Mouse (Mus musculus) natural killer cell, adult 2 months (primary cell): ENCODE data around the gene Tln2.

Source experiments
- DNase-seq, 2 experiments: peaks; one replicate each; pipeline ENCODE4 v3.0.0; 2022; ENCODE audit warnings: low spot score in 2 of 2

Gene Tln2

DNA sequence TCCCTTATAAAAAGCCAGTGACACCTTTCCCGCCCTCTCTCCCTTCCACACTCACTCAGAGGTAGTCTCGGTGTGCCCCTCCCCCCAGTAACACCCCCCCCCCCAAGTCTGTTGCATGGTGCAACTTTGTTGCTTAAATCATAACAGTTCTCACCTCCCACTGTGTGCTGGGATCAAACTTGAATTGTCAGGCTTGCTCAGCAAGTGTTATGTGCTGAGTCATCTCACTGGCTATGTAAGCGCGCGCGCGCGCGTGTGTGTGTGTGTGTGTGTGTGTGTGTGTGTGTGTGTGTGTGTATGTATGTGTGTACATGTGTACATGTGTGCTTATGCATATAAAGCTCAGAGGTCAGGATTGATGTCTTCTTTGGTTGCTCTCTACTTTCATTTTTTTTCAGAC, 350.1 kb downstream of the Tln2 start:
- DNase-seq = no peak

GRCm38 (mm10) chr9:67208420-67208819, 351.1 kb downstream of the Tln2 start:
- DNase-seq = no peak

DNA sequence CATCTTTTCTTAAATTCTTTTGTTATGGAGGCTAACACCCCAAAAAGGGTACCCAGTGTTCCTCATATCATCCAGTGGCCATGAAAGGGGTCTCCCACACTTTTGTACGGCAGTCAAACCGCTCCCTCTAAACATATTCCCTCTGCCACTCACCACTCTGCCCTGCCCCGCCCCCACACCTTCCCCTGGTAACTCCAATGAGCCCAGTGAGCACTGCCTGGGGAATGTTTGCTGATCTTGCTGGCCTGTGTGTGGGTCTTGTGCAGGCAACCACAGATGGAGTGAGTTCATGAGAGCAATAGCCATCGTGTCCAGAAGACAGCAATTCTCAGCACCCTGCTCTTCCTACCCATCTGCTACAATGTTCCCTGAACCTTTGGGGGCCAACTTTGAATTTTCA, 354.3 kb downstream of the Tln2 start:
- DNase-seq = no peak

DNA sequence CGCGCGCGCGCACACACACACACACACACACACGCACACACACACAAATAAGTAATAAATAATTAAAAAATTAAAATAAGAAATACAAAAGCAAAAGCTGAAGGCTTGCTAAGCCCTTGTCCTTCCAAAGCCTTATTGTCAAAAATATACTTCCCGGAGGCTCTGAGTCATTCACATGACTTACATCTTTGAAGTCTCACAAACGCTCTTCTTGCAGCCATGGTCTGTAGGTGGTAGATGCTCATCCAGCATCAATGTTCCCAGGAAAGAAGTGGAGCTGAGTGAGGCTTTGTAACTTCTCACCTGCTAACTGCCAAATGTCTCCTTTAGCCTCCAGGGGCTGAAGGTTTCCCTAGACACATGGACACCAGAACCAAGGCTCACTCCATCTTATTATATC, 362.9 kb downstream of the Tln2 start:
- no peak for DNase-seq

- DNase-seq = no peak
Observed at GRCm38 (mm10) chr9:67195306-67195705, 364.2 kb downstream of the Tln2 start.

DNA sequence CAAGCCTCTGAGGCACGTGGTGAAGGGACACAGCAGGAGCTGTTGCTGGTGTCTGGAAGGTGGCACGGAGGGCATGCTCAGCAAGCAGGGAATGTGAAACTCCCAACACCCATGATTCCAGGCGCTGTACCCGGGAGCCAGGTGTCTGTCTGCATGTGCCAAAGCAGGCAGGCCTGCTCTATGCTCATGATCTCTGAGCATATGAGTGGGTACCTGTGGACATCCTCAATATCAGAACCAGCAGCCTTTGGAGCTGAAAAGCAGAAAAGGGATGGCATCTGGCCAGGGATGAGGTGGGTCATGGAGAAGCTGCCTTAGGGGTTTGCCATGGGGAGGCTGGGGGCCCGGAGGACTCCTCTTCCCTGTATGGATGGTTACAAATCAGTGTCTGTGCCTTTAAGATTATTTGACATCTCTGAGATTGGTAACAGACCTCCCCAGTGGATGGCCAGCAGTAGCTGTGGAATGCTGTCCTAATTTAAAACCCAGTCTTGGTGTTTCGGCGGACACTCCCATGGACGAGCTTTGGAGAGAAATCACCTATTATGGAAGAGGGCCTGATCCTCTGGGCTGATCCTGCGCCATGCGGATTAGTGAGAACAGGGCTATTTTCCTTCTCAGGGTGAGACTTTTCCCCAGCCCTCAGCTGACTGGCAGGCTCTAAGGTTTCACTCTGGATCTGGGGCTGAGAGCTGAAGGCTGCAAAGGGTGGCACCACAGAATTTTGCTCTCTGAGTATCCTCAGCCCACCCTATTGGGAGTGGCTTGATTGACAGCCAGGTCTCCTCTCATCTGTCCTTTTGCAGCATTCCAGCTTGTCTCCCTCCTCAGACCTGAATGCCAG, 367.8 kb downstream of the Tln2 start:
- no peak for DNase-seq

DNA sequence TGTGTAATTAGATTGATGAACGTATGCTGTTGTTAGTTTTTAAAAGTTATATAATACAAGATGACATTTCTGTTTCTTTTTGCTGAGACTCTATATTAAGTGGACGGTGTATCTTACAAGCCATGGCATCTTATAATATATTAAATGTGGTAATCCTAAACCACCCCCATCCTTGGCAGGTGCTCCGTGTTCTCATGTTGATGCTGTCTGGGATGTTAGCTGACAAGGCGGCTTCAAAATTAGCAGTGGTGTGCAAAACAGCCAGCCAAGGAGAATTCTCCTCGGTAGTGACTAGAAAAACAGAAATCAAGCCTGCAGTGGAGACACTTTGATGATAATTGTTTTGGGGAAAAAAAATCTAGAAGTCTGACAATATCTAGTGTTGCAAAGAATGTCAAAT, 371.8 kb downstream of the Tln2 start:
- DNase-seq = no peak

DNA sequence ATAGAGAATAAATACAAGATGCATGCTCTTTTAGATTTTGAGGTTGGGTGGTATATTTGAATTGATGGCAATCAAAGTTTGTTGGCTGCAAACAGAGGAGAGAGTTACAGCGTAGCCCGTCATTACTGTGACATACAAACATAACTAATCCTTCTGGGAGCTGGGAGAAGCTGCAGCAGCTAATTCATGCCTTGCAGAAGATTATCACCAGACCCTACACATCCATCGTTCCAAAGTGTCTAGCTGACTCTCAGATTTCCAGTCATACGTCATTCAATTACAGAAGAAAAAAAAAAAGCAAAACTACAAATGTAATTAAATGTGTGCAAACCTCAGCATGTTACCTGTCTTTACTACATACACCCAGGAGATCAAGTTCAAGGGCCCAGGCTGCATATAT, 372.3 kb downstream of the Tln2 start:
- DNase-seq = no peak

DNA sequence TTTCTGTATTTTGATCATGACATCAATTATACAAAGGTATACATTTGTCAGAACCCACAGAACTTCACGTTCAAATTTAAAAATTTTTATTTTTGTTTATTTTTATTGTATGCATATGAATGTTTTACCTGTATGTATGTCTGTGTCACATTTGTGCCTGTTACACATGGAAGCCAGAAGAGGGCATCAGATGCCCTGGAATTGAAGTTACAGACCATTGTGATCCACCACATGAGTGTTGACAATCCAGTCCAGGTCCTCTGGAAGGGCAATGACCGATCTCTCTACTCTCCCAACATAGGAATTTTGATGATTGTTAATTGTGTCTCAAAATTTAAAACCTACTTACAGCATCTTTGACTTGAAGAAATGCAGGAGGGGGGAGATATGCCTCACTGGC, 374.9 kb downstream of the Tln2 start:
- DNase-seq = no peak

GRCm38 (mm10) chr9:67183520-67183919, 376.0 kb downstream of the Tln2 start:
- no peak for DNase-seq

DNA sequence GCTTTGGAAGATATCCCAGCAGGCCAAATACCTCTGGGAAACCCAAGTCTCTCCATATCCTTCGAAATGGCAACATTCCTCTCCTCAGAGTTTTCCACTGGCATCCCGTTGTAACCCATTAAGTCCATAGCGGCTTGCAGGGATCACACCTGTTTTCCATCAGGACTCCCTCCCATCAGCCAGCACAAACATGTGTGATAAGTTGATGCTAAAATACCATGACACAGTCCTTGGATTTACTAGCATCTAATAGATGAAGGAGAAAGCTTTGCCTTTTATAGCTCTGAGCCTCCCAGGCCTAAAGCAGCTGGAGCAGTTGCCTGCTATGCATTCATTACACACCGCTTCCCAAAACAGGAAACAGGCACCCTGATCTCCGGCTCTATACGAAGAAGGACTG, 377.5 kb downstream of the Tln2 start:
- DNase-seq = no peak

DNA sequence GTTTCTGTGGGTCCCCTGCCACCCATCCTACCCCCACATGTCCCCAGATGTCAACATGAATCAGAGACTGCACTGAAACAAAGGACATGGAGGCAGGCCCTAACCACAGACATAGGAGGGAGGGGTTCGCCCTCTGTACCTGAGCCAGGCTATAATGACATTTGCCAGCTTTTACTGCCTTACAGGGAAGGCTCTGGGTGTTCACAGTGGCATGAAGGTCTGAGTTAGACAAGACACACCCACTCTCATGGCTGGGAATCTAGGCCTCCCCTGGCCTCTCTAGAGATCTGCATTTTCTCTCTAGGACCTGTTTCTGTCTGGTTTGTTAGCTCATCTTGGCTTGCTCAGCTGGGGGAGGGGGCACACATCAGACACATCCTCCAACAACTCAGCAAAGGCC, 380.8 kb downstream of the Tln2 start:
- DNase-seq = no peak

- no peak for DNase-seq
Observed at GRCm38 (mm10) chr9:67178203-67178602, 381.3 kb downstream of the Tln2 start.

- DNase-seq = no peak
Observed at GRCm38 (mm10) chr9:67176073-67176472, 383.4 kb downstream of the Tln2 start.

- DNase-seq = no peak
Observed at GRCm38 (mm10) chr9:67173816-67174215, 385.7 kb downstream of the Tln2 start.

DNA sequence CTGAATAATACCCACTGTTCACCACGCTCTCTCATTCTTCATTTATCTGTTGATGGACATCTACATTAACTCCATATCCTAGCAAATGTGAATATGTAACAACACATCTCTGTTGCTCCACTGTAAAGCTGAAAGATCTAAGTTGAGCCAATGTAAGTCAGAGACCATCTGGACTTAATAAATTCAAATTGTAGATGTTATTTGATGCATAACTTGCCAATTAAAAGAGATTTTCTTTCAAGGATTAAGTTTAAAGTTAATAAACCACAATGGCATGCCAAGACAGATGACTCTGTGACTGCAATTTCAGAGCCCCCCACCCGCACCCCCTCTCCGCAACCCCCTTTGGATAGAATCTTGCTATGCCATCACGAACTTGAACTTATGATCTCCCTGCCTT, 386.3 kb downstream of the Tln2 start:
- no peak for DNase-seq

DNA sequence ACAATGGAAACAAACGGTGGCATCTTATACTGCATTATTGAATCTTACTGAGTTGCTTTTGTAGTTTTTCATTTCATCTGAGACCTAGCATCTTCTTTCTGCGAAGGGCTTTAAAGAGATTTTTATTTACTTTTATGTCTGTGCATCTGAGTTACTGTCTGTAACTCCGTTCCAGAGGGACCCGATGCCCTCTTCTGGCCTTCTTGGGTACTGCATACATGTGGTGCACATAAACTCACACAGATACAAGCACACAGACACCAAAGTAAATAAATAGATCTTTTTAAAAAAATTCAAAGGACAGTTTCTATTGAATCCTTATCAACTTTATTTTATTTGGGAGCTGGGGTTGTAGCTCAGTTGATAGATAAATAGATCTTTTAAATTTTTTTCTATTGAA, 388.1 kb downstream of the Tln2 start:
- no peak for DNase-seq

GRCm38 (mm10) chr9:67170759-67171158, 388.7 kb downstream of the Tln2 start:
- DNase-seq = no peak

DNA sequence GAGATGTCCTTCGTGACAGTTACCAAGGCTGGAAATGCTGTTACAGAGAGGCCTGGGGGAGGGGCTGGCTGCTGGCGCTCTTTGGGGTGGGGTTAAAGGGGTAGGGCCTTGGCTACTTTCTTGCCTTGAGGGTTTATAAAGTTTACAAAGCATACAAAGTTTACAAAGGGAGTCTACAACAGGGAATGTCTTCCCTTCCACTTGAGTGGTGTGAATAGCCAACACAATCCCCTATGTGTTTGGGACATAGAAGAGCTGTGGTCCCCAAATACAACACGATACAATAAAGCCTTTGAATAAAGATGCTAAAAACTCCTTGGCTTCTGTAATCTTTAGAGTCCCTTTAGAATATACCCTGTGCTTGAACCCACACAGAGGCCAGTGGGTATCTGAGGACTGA, 389.5 kb downstream of the Tln2 start:
- no peak for DNase-seq
